Mouse (Mus musculus) testis, adult 2 months (tissue): ENCODE data around the gene Tle4.

Source experiments
- CTCF ChIP-seq: fragments of 200-500 bp; IDR thresholded peaks from 2 replicates; pipeline ENCODE4 v1.5.1; 2012; ENCODE audit warnings: low read depth, mild to moderate bottlenecking, inconsistent platforms, low read length, moderate library complexity; ENCODE audit not compliant: control insufficient read depth, insufficient read depth, insufficient replicate concordance
- POLR2A ChIP-seq: fragments of 200-500 bp; IDR thresholded peaks from 2 replicates; pipeline ENCODE4 v1.6.1; 2012; ENCODE audit warnings: low read depth, mild to moderate bottlenecking, inconsistent platforms, low read length, moderate library complexity; ENCODE audit not compliant: control insufficient read depth

DNA sequence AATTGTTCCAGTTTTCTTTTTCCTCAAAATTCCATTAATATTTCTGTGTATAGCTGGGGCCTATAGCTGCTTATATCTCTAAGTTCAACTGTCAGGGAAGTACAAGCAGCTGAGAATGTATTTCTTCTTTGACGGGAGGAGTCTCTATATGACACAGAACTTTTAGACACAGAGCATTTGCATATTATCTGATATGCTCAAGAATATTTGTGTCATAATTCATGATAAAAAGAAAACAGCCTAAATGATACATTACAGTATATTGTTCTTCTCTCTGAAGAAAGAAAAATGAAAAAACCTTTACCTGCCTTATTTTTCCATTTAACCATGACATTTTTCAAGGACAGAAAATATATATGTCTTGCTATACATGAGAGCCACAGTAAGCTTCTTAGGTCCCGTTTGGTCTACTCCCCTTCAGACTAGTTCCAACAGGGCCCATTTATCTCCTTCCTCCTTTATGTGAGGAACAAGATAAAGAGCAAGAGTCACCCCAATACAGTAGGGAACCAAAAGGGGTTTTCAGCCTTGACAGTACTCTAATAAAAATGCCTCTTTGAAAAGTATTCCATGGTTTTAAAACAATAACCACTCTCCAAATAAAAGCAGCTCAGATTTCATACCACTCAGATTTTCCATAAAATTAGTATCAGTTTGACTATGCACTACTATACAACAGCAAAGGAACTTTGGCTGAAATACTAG is 77.6 kb downstream of the Tle4 start:
- no peak for TF ChIP-seq POLR2A
- TF ChIP-seq CTCF = no peak
